Mouse (Mus musculus) small intestine, adult 2 months (tissue): ENCODE data around the gene Zfand5.

Experiments used
- CTCF ChIP-seq: fragments of 200-500 bp; IDR thresholded peaks from 2 replicates; pipeline ENCODE4 v1.5.1; 2012; ENCODE audit warnings: low read depth, mild to moderate bottlenecking, control low read depth, inconsistent platforms, low read length, moderate library complexity, mixed read lengths; ENCODE audit not compliant: insufficient replicate concordance, insufficient read length; ENCODE audit errors: extremely low read depth
- POLR2A ChIP-seq: fragments of 200-500 bp; IDR thresholded peaks from 2 replicates; pipeline ENCODE4 v1.6.1; 2012; ENCODE audit warnings: low read depth, mild to moderate bottlenecking, control low read depth, inconsistent platforms, low read length, moderate library complexity

- TF ChIP-seq CTCF (no peak), POLR2A (no peak)
Observed at GRCm38 (mm10) chr19:21273440-21273839, 1.4 kb downstream of the Zfand5 start.
